Mouse (Mus musculus) telencephalon, adult 2 months (tissue): ENCODE data around the gene Vasn.

Experiments
- DNase-seq: peaks from one replicate; pipeline ENCODE4 v3.0.0-alpha.2; 2011; ENCODE audit warnings: low read depth, low spot score

Vasn gene

DNA sequence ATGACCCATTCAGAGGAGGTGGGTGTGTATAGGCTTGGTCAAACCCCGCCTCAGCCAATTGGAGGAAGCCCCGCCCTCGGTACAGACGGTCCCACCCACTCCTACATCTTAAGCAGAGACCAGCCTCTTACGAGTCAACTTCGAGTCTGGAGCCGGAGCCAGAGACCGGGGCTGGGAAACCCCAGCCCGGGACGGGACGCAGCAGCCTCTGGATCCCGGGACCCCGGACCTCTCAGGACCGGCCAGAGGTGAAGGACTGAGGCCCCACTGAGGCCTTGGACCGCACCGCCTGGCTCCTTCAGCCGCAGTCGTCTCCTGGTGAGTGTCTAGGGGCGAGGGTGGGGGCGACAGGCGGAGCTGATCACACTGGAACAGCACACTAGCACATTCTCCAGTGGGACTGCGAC is at the start of gene Vasn, which contains the start of gene Dnaja3:
TSS of gene Vasn (plus strand) at position 111 of the 407 bp plus-strand sequence.
TSS of gene Dnaja3 (plus strand) at position 159 of the 407 bp plus-strand sequence.
- DNase-seq, result peak; percentile 46

DNA sequence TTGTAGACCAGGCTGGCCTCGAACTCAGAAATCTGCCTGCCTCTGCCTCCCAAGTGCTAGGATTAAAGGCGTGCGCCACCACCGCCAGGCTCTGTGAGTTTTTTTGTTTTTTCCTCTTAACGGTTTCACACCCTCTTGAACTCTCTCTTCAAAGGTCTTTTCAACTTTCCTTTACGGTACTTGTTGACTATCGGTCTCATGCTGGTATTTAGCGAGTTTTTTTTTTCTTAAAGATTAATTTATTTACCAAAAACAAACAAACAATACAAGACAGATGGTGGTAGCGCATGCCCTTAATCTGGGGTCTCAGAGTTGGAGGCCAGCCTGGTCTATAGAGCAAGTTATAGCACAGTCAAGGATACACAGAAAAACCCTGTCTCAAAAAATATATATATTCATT is 49.5 kb upstream of the Vasn start:
- no peak for DNase-seq

- DNase-seq, result peak; percentile 41
Observed at GRCm38 (mm10) chr16:4592909-4593875, 46.5 kb upstream of the Vasn start.

DNA sequence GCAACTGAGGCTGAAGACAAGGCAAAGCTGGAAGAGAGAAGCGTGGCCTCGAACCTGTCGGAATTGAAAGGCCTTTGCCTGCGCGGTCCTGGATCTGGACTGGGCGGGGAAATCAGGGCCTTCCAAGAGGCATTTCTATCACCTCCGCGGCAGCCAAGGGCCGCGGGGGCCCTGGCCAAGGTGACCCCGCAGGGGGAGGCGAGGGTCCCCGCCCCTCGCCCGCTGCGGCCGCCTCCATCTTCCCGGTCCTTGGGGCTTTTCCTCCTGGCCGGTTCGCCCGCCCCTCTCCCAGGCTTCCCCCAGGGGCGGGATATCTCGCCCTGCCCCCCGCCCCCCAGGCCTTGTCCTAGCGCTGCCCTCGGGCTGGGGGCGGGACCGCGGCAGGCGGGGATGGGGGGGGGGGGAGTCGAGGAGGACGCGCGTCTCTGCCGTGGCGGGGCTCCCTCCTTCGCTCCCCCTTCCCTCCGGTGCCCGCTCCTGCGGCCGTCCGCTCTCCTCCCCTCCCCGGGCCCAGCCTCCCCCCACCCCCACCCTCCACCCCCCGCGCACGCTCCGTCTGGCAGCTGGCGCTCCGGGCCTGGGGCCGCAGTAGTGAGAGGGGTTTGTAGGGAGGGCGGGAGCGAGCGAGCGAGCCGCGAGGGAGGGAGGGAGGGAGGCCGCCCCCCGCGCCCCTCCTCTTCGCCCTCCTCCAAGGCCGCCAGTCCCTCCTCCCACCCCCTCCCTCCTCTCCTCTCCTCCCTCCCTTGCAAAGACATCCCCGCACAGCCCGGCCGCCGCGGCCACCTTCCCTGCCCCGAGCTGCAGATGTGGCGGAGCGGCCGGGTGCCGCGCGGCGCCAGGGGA is 45.5 kb upstream of the Vasn start, which contains the start of gene Glis2:
TSS of gene Glis2 (plus strand) at position 743 of the 843 bp plus-strand sequence.
- peak; percentile 27 for DNase-seq

DNA sequence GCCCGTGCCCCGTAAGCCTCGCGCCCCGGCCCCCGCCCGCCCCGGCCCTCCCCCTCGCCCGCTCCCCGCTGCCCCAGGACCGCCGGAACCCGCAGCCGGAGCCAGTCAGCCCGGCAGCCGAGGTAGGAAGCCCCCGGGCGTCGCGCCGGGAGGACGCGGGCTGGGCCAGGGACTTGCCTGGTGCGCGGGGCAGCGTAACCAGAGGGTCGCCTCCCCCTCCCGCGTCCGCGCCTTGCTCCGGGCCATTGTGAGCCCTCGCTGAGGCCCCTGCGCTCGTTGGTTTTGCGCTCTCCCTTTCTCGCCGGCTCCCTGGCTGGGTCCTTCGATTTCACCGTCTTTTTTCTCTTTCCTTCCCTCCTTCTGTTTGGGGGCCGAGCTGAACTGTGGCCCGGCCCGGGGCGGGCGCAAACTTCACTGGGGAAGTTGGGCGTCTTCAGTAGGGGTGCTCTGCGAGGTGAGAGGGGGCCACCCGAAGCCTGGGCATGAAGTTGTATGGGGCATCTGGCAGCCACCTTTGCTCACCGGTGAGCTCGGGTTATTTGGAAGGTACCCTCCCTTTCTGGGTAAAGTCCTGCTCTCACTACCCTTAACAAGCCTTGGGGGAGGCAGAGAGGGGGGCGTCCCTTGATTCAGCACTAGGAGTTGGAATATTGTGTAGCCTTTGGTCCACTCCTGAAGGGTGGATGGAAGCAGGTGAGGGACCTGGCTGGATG is 44.8 kb upstream of the Vasn start:
- no peak for DNase-seq

GRCm38 (mm10) chr16:4595527-4595963 is 44.2 kb upstream of the Vasn start:
- no peak for DNase-seq

- DNase-seq, result no peak
Observed at GRCm38 (mm10) chr16:4596141-4596728, 43.5 kb upstream of the Vasn start.

- no peak for DNase-seq
Observed at GRCm38 (mm10) chr16:4596836-4597235, 42.9 kb upstream of the Vasn start.

GRCm38 (mm10) chr16:4597296-4597695 is 42.4 kb upstream of the Vasn start:
- no peak for DNase-seq

GRCm38 (mm10) chr16:4598041-4598440 is 41.7 kb upstream of the Vasn start:
- DNase-seq, result no peak

GRCm38 (mm10) chr16:4598891-4599543 is 40.7 kb upstream of the Vasn start:
- DNase-seq, result no peak

DNA sequence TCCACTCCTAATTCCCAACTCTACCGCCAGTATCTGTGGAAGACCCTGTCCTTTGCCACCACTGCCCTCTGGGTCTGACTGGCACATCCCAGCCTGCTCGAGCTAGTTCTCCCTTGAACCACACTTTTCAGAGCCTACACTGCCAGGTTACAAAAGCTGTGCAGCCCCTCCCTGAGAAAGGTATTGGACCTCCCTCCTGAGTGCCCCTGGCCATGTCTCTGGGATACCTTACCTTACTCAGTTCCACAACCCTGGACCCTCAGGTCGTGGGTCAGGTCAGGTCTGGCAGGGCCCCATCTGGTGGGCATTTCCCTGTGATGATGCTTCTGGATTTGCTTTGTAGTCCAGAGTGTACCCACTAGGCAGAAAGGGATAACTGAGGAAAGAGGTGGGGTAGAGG is 40.1 kb upstream of the Vasn start:
- no peak for DNase-seq

- no peak for DNase-seq
Observed at GRCm38 (mm10) chr16:4600701-4601310, 38.9 kb upstream of the Vasn start.

- DNase-seq, result no peak
Observed at GRCm38 (mm10) chr16:4602189-4602588, 37.6 kb upstream of the Vasn start.

- no peak for DNase-seq
Observed at GRCm38 (mm10) chr16:4602766-4603452, 36.8 kb upstream of the Vasn start.

DNA sequence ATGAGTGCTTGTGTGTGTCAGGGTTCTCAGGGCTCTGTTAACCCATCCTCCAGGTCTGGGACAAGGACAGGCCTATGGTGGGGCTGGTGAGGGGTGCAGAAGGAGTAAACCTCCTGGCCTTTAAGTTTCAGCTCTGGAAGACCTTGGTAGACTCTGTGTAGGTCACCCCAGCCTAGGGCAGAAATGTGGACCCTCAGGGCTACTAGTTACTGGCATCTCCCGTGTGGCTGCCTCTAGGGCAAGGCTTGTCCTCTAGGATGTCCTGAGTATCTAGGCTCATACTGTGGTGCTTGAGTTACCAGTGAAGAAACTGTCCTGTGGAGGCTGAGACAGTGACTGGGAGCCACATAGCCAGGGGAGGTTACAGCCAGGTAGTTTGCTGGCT is 36.3 kb upstream of the Vasn start:
- no peak for DNase-seq

DNA sequence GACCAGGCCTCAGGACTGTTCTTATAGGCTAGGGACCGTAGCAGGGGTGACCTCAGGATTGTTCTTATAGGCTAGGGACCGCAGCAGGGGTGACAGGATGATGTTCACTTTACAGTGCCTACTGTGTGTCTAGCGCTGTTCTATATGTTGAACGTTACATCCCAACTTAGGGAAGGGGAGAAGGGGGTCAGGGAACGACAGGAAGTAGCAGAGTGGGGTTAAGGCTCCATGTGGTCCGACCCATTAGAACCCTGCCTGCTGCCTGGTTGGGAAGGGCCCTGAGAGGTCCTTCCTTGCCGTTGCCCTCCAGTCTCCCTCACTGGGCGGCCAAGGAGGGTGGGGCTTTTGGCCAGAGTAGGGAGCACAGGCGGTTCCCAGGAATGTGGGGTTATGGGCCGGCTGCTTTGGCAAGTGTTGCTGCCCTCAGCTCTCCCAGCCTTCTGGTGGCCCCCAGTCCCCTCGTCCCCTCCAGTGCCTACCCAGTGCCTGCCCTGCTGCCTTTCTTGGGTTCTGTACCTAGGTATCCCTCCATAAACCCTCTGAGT is 35.4 kb upstream of the Vasn start:
- no peak for DNase-seq

- DNase-seq, result no peak
Observed at GRCm38 (mm10) chr16:4605514-4606131, 34.1 kb upstream of the Vasn start.
